Mouse (Mus musculus) right cerebral cortex, postnatal 4 days (tissue): ENCODE measurements around the gene Atxn7.
A peak's percentile ranks its signal among the peaks of the same experiment; 100 is the strongest.
"Not testable (repeated sequence)": the region's sequence is repeated elsewhere in the genome, so short reads cannot be mapped to it uniquely, and the experiment has no call there.

Source experiments
- DNase-seq: peaks from one replicate; pipeline ENCODE4 v3.0.0-alpha.2; 2022

The Atxn7 gene

DNA sequence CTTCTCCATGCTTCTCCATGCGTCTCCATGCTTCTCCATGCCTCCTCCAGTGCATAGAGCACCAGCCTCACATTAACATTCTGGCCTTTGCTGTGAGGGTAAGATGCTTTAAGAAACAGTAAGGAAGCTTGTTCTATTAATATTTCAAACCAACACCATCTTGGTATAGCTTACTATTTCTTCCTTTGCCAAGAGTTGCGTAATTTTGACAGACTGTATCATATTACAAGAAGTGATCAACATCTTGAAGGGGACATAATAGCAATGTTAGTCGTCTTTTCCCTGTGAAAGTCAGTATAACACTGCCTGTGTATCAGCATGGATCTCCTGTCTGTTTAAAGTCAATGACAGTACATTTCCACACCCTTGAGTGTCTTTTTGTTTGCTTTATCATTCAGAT, 29.5 kb downstream of the Atxn7 start:
- no peak for DNase-seq

DNA sequence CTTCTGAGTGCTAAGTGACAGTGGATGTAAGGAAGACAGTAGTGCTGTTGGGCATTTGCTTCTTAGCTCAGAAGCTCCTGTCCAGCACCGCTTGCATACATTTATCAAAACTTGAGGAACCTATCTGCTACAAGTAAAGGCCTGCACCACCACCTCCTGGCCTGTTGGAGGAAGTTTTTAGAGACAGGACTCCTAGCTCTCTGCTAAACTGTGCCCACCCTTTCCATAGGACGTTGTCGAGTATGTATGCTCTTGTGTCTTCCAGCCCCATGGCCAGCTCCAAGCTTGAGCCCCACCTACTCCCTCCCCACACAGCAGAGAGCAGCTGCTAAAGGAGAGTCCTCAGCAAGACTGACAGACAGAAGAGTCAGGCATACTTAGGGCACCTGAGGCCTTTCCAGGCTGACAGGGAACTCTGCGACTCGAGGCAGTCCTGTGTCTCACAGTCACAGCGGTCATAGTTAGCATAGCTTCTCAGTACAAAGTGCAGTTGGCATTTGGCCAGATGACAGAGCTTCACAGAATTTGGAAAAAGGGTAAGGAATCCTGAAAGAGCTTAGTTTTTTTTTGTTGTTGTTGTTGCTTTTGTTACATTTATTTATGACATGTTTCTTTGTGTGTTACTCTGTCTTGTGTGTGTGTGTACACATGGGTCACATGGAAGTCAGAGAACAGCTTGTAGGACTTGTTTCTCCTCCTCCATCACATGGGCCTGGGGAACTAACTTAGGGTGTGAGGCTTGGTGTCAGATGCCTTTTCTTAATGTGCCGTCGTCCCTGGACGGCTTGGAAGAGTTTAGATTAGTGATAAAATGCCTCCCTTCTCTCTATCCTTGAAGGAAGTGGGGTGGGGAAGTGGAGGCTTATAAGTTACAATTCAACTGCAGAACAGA, 34.2 kb downstream of the Atxn7 start:
- no peak for DNase-seq

DNA sequence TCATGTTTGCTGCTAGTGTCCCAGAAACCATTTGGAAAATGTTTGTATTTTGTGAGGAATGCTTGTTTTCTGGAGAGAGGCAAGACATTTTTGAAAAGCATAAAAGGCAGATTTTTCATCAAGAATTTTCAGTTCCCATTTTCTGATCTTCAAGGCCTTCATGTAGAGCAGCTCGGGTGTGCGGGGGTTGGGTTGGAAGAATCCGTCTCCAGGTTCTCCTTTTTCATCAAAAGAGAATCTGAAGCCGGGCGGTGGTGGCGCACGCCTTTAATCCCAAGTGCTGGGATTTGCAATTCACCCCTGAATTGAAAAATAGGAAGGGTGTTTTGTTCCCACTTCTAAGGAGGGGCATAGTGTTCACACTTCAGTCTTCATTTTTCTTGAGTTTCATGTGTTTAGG, 41.5 kb downstream of the Atxn7 start:
- DNase-seq: no peak

DNA sequence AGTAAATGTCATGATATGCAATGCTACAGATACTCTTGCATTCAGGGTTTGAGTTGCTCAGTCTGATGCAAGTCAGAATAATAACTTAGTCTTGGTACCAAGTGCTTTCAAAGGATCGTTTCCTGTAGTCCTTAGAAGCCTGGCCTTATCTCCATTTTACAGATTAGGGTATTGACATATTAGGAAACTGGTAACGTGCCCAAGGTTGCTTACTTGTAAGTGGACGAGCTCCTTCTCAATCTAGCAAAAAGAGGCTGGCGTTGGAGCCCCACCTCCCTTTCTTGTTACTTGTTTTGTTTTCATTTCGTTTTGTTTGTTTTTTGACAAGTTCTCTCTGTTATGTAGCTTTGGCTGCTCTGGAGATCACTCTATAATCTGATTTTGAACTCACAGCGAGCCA, 48.5 kb downstream of the Atxn7 start:
- DNase-seq: no peak

DNA sequence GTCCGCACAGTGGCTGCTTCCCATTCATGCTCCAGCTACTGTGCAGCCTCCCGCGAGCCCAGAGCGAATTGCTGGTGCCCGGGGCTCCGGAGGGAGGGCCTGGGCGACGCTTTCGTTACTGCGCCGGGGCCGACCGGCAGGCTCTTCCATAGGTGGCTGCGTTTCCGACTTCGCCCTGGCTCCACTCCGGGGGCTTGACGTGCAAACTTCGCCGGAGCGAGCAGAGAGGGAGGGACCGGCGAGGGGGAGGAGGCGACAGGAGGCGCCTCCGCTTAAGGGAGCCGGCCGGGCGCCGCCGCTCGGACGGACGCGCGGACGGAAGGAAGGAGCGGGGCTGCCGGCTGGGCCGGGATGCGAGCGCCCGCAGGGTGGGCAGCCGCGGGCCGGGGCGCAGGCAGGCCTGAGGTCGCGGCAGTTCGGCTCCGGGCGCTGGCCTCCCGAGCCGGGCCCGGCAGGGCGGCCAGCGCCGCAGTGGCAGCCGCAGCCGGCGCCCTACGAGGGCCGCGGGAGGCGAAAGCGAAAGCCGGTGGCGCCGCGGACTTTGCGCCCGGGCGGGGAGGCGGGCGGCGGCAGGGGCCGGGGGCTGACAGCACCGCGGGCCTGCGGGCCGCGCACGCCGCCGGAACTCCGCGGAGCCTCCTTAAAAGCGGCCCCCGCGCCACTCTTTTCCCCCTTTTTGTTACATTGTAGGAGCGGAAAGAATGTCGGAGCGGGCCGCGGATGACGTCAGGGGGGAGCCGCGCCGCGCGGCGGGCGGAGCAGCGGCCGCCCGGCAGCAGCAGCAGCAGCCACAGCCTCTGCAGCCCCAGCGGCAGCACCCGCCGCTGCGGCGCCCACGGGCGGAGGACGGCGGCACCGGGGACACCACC, 51.4 kb downstream of the Atxn7 start:
- peak; percentile 77 for DNase-seq

DNA sequence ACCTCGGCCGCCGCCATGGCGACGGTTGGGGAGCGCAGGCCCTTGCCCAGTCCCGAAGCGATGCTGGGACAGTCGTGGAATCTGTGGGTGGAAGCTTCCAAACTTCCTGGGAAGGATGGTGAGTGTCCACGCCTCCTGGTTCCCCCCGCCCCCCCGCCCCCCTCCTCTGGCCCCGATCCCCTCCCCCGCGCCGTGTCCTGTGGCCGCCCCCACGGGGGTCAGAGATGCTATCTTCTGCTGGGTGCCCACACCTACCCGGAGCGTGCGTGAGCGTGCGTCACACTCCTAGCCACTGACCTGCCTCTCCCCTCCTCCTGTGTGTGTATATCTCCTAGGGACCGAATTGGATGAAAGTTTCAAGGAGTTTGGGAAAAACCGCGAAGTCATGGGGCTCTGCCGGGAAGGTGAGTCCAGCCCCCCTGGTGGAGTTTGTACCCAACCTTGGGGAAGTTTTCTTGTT, 52.0 kb downstream of the Atxn7 start:
- DNase-seq: no peak

DNA sequence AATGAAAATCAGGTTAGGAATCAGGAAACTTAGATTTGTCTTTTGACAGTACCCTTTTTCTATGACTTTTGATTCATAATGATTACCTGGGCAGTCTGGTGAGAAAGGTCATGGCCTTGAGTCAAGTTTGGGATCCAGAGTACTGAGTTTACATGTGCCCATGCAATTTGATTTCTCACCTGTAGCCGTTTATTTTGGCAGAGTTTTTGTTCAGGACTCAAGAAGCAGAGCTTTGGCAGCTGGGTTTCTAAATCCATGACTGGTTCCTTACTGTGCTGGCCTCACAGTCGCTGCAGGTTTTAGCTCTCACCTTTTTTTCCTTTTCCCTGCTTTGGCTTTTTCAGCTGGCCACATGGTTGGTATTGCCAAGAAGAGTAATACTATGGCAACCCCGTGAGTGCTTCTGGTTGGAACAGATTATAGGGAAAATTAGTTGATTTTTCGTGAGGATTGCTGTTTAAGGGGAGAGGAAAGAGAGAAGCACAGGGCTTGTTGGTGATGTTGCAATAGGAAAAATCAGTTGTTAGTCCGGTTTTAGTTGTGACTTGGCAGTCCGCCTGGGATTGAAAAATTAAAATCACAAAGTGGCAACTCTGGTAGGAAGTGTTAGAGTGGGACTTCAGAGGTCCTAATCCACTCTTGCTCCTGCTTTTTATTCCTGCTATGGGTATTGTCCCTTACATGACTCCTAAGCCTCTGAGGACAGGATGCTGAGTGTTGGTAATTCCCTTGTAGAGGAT, 53.6 kb downstream of the Atxn7 start:
- DNase-seq: no peak

DNA sequence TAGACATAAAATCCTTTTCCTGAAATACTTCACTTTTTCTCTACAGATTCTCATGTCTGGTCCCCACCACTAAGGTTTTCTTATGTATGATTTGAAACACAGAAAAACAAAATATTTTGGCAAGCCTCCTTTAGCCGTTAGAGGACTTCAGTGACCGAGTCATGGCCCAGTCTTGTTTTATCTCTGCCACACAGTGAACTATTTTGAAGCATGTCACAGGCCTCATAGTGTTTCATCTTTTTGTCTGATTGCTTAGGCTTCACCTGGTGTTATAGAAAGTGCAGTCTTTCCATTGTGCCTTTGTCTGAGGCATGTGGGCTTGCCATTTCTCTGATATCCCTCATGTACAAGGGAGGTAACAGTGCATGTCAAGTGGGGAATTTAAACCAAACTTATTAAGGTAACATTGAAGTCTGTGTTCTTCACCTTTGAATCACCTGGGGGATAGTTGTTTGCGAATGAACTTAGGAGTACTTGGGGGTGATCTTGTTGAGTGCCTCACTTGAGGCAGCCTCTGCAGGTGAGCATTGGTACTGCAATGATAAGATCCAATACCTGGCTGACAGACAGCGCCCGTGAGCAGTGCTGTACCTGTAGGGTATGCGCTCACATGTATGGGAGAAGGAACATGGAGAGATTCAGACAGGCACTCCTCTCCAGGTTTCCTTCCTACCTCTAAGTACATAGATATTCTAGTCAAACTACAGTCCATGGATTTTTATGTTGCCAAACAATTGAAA, 58.1 kb downstream of the Atxn7 start:
- DNase-seq: no peak

DNA sequence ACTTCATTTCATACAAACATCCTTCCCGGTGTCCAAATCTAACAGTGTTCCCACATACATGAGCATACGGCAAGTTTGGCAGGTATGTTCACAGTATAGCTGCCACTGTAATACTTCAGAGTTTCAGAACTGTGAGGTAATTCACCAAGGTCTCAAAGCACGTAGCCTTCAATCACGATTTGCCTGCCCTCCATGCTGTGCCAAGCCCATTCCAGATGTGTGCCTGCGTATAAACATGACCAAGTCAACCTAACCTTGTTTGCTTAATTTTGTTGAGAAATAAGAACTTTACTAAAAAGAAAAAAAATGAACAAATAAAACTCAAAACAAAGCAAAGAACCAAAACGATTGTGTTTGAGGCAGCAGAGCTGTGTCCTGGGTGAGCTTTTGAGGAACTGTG, 60.0 kb downstream of the Atxn7 start:
- no peak for DNase-seq

DNA sequence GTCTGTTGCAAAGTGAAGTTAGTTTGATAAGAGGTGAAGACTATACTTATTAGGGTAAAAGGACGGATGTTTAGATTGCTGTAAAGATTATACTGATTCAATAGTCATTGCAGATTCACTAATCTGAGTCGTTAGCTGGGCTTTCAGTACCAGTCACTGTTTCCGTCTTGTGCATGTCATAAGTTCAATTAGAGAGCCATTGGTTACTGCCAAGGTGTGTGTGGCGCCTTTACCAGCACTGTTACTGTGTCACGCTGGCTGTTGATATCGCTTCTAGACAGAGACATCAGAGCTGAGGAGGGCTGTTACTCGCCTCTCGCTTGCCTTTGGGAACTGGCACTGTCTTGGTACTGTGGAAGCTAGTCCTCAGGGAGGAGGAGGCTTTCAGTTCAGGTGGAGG, 64.6 kb downstream of the Atxn7 start:
- no peak for DNase-seq

DNA sequence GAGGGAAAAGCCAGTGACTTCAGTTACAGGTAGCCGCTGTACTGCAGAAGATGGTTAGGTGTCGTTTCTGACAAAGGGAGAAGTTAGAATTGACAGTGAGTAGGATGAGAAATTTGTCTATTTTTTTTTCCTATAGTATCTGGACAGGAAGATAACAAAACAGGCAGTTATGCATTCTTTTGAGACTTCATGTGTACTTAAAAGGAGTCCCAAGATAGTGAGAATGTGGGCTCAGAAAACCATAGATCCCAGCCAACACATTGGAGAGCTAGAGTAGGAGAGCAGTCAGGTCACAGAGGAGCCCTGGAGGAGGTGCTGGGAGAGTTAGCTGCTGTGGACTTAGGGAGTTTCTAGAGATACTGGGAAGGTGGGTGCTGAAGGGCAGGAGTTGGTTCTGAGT, 69.4 kb downstream of the Atxn7 start:
- DNase-seq: no peak

DNA sequence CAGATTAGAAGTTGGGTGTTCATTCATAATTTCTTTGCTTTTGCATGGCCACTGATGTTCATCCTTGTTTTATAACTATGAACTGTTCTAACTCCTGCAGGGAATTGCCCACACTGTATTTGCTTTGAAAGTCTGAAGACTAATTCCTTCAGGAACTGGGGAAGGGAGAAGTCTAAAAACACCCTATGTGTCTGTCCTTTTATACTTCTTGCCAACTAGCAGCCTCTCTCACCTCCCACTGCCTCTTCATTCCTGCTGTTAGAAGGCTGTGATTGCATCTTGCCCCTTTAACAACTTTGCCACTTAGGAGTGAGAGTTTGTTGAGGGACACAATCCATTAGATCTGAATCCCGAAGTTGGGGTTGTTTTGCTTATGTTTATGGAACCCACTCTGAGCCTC, 71.6 kb downstream of the Atxn7 start:
- no peak for DNase-seq

DNA sequence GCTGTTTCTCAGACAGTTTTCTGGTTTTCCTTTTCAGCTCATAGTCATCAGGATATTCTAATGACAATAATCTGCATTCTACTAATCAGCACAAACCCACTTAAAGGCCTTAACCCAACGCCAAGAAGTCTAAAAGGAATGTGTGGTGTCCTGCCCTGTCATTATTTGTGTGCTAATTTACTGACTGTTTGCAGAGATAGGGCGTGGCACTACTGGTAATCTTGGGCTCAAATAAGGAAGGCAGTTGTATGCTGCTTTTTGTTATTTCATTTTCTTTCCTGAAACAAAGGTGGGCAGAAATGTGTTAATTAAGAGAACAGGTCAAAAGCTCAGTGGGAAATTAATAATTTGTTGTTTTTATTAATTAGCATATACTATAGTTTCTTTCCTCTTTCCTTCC, 75.1 kb downstream of the Atxn7 start:
- DNase-seq: no peak

DNA sequence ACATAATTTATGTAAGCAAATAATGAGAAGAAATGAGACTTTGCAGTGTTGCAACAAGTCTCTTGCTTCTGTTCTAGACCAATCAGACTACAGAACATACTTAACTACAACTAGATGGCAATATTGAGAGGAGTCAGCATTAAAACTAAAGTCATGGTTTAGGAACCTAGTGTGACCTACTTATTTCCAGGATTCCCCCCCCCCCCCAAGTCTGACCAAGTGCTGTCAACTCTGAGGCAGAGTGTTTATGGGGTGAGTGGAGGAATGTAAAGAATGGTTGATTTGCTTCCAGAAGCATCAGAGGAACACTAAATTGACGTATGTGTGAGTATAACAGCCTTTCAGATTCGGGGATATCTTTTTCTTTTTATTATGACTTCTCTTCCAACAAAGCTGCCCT, 77.0 kb downstream of the Atxn7 start:
- DNase-seq: no peak

DNA sequence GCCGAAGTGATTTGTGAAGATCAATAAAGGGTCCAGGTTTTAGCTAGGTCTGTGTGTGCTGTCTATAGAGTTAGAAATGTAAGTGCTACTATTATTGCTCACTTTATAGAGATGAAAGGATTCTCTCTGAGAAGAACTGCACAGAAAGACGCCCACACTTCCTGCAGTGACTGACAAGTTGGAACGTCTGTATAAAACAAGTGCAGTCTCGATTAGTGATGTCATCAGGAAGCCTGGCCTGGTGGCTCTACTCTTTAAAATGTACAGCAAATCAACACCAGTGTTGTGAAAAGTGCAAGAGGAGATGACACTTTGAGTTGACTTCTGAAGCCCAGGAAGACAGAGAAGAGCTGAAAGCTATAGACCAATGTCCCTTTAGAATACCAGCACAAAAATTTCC, 81.1 kb downstream of the Atxn7 start:
- DNase-seq: no peak

DNA sequence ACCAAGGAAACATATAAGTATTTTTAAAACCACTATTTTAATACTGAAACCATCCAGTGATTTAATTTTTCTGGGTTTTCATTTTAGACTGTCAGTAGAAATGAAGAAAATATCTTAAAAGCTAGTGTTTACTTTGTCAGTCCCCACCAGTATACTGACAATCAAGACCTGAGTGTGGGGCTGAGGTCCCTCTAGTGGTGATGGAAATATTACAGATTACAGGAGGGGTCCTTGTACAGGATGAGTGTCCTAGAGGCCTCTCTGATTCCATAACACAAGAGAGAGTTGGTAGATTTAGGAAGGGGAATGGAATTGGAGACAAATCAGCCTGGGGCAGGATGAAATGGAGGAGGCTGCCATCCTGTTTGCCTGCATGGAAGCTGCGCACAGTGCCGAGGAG, 93.1 kb downstream of the Atxn7 start:
- DNase-seq: no peak

DNA sequence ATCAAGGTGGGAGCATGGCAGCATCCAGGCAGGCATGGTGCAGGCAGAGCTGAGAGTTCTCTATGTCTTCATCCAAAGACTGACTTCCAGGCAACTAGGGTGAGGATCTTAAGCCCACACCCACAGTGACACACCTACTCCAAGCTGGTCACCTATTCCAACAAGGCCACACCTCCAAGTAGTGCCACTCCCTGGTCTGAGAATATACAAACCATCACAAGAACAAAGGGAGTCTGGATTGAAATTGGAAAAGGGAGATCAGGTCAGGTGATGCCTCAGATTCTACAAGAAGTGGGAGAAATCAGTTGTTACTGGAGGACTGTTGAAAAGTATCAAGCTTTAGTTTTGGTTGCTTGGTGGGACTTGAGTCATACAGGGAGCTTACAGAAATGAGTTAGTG, 98.4 kb downstream of the Atxn7 start:
- DNase-seq: not testable (repeated sequence)

DNA sequence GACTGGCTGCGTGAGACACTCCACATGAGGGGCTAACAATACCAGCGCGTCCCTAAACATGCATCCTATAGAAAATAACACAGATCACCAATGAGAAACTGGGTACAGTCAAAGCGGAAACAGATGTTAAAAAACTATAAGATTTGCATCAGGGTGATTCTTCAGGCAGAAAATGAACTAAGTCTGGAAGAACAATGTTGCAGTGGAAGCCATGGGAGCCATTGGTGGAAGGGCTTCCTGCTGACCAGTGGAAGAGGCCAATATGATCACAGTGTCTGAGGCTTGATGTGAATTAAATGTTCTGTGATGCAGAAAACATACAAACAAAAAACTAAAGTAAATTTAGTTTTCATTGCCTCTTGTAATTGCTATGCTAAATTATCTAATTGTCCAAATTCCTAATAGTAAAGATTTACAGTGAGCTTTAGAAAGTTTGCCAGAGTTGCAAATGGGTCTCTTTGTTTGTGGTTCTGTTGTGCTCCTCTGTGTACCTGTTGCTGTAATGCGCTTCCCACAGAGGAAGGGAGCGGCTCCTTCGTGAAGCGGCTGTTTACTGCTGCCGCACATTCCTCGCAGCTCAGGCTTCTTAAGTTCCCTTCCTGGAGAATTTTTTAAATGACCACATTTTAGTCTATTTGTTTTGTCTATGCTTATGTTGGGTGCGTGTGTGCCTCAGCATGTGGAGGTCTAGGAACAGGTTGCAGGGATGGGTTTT, 101.4 kb downstream of the Atxn7 start:
- DNase-seq: no peak

DNA sequence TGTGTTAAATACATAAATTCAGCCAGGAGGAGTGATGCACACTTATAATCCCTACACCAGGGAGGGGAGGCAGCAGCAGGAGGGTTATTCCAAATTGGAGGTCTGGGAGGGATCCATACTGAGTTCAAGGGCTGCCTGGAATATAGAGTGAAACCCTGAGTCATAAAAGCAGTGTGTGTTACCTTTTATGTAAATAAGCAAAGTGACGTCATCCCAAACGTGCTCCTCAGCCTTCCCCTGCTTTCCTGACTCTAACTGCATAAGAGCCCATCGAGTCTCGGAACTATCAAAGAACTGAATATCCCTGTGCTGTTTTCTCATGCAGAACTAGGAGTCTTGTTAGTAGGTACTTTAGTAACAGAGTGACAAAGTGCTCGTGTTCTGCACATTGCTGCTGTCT, 102.1 kb downstream of the Atxn7 start:
- no peak for DNase-seq

DNA sequence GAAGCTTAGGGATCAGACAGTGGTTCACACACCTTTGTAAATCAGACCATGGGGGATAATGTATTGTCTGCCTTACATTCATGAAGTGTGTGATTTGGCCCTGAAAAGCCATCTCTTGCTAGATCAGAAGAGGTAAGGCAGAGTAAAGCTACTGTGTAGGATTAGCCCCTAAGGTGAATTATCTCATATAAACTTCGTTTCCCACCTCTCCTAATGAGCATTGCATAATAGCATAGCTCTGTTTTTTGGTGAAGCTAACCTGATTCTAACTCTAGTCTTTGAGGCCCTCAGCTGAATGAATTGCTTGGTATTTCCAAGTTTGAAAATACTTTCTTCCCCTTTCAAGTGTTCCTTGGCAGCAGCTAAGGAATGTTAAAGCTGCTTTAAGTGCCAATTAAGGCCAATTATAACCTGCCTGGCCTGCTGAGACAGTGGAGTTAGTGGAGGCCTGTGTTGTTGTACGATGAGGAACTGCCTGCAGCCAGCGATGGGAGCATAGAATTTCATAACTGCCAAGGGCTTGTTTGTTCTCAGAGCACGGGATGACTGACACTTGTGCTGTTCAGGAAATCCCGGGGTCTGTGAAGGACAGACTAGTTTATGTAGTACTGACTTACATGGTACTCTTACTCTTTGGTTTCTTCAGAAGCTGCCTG, 103.4 kb downstream of the Atxn7 start:
- DNase-seq: no peak

DNA sequence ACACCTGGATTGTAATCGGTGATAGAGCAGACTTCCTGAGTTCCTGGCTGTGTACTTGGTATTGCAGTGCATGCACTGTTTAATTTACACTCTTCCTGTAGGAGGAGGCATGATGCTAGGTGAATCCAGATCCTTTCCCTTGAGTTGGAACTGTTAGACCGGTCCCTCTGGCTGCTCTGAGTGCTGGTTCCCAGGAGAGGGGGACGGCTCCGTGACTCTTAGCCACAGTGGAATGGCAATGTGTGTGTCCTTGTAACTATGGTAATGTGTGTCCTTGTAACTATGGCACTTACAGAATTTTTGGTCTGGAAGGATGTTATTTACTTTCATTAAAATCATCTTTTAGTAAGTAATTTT, 103.9 kb downstream of the Atxn7 start:
- DNase-seq: no peak

DNA sequence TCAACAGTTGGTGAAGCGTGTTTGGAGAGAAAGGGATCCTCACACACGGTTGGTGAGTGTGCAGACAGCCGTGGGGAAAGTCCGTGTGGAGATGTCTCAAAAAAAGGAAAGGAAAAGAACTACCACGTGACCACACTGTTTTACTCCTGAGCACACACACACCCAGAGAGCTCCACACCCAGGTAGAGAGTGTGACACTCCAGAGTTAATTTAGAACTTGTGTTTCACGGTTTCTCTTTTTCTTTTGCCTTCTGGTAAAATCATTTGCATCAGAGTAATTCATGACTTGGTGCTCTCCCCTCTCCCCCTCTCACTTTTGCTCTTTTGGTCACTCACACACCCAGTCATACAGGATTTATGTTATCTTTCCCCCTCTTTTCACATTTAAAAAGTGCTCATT, 105.0 kb downstream of the Atxn7 start:
- DNase-seq: no peak
